Mouse (Mus musculus) forebrain, embryonic 13.5 days (tissue): ENCODE measurements around the gene Adcy5. TPM values are rescaled to one million over a fixed set of nuclear protein-coding genes. Genes with fewer than 3 reads are reported as not detected.

ENCODE experiments used
- ATAC-seq: fragments of 200-750 bp; cut with Nextera tagmentation; 2 replicates; pipeline ENCODE4 v1.8.0; 2017
- H3K27ac ChIP-seq: fragments of 300-500 bp; sonication (generic); 2 replicates; pipeline ENCODE4 v1.5.1; 2015; ENCODE audit warnings: inconsistent platforms, mild to moderate bottlenecking, moderate library complexity
- H3K27me3 ChIP-seq: fragments of 300-500 bp; sonication (generic); 2 replicates; pipeline ENCODE4 v1.6.1; 2015; ENCODE audit warnings: mild to moderate bottlenecking, inconsistent platforms
- H3K36me3 ChIP-seq: fragments of 300-500 bp; sonication (generic); 2 replicates; pipeline ENCODE4 v1.6.1; 2015; ENCODE audit warnings: mild to moderate bottlenecking, inconsistent platforms; ENCODE audit not compliant: poor library complexity, severe bottlenecking
- H3K4me1 ChIP-seq: fragments of 300-500 bp; sonication (generic); 2 replicates; pipeline ENCODE4 v1.6.1; 2015; ENCODE audit warnings: inconsistent platforms
- H3K4me2 ChIP-seq: fragments of 300-500 bp; sonication (generic); 2 replicates; pipeline ENCODE4 v1.6.1; 2015; ENCODE audit warnings: inconsistent platforms, mild to moderate bottlenecking, moderate library complexity
- H3K4me3 ChIP-seq: fragments of 300-500 bp; sonication (generic); 2 replicates; pipeline ENCODE4 v1.5.1; 2015; ENCODE audit warnings: mild to moderate bottlenecking, inconsistent platforms
- H3K9ac ChIP-seq: fragments of 300-500 bp; sonication (generic); 2 replicates; pipeline ENCODE4 v1.6.1; 2015; ENCODE audit warnings: mild to moderate bottlenecking, inconsistent platforms
- H3K9me3 ChIP-seq: fragments of 300-500 bp; sonication (generic); replicated peaks from 2 replicates; pipeline ENCODE4 v1.6.1; 2016; ENCODE audit warnings: inconsistent platforms
- WGBS: fragments of 180-500 bp; shearing (Covaris S2); methylation state at CpG from one replicate; pipeline ENCODE4 v1.1.7; 2015; 5-methylcytosine and 5-hydroxymethylcytosine counted together
- polyA plus RNA-seq: library from polyadenylated mRNA; unstranded; fragments of >200 nt; fragmentation: Nextera tagmentation; extraction: Ambion mirVana; gene quantifications from 2 replicates; pipeline ENCODE4 v1.2.1, GENCODE M21; 2015

Adcy5 gene
- polyA plus RNA-seq, 1 experiment from 2014 or later = 2.6 TPM

GRCm38 (mm10) chr16:35215498-35215897 is 60.8 kb downstream of the Adcy5 start:
- no peak overlapping the region for H3K4me2 ChIP-seq
- no peaks in the 10 kb centered on the region for H3K27me3 ChIP-seq
- WGBS = 58% methylated on average over 5 of the region's 5 CpGs
- no peak overlapping the region for H3K27ac ChIP-seq
- H3K9me3 ChIP-seq = no peaks in the 10 kb centered on the region
- no peaks in the 10 kb centered on the region for H3K36me3 ChIP-seq
- H3K4me3 ChIP-seq = no peak overlapping the region
- peaks cover 3% of the 10 kb centered on the region; the same call in 1 of the 2 replicates for H3K4me1 ChIP-seq
- peak; percentile 65; the same call in 1 of the 2 replicates for ATAC-seq
- no peak overlapping the region for H3K9ac ChIP-seq

GRCm38 (mm10) chr16:35216826-35217491 is 62.3 kb downstream of the Adcy5 start:
- Histone ChIP-seq H3K4me3 (no peak overlapping the region), H3K27me3 (no peaks in the 10 kb centered on the region), H3K36me3 (no peaks in the 10 kb centered on the region), H3K4me2 (no peak overlapping the region), H3K27ac (no peak overlapping the region), H3K9me3 (no peaks in the 10 kb centered on the region), H3K9ac (no peak overlapping the region), H3K4me1 (peaks cover 3% of the 10 kb centered on the region; the same call in 1 of the 2 replicates)
- 62% methylated on average over 6 of the region's 6 CpGs for WGBS
- ATAC-seq = no peak

GRCm38 (mm10) chr16:35220412-35220811 is 65.7 kb downstream of the Adcy5 start:
- Histone ChIP-seq H3K4me2 (no peak overlapping the region), H3K4me1 (peaks cover 10% of the 10 kb centered on the region; the same call in 1 of the 2 replicates), H3K27ac (no peak overlapping the region), H3K9ac (no peak overlapping the region), H3K9me3 (no peaks in the 10 kb centered on the region), H3K27me3 (no peaks in the 10 kb centered on the region), H3K4me3 (no peak overlapping the region), H3K36me3 (no peaks in the 10 kb centered on the region)
- no peak for ATAC-seq
- 85% methylated on average over 5 of the region's 5 CpGs for WGBS

- Histone ChIP-seq H3K4me2 (no peak overlapping the region), H3K4me1 (peaks cover 7% of the 10 kb centered on the region; the same call in 1 of the 2 replicates), H3K27me3 (no peaks in the 10 kb centered on the region), H3K9me3 (no peaks in the 10 kb centered on the region), H3K4me3 (no peak overlapping the region), H3K36me3 (no peaks in the 10 kb centered on the region), H3K9ac (no peak overlapping the region), H3K27ac (no peak overlapping the region)
- ATAC-seq = no peak
- 65% methylated on average over 4 of the region's 4 CpGs for WGBS
These were observed 66.9 kb downstream of the Adcy5 start for GRCm38 (mm10) chr16:35221581-35221980.

GRCm38 (mm10) chr16:35223930-35224329 is 69.3 kb downstream of the Adcy5 start:
- Histone ChIP-seq H3K4me3 (no peak overlapping the region), H3K9me3 (no peaks in the 10 kb centered on the region), H3K4me2 (no peak overlapping the region), H3K4me1 (0 out of 2 replicates have a peak, but pooled peaks cover 7% of the 10 kb centered on the region), H3K27ac (no peak overlapping the region), H3K9ac (no peak overlapping the region), H3K27me3 (no peaks in the 10 kb centered on the region), H3K36me3 (no peaks in the 10 kb centered on the region)
- 83% methylated on average over 4 of the region's 4 CpGs for WGBS
- ATAC-seq = 0 out of 2 replicates have a peak, but pooled peaks have one; percentile 57

GRCm38 (mm10) chr16:35224716-35225115 is 70.0 kb downstream of the Adcy5 start:
- H3K4me3 ChIP-seq = no peak overlapping the region
- H3K36me3 ChIP-seq = no peaks in the 10 kb centered on the region
- H3K27ac ChIP-seq = no peak overlapping the region
- no peak overlapping the region for H3K4me2 ChIP-seq
- no peak overlapping the region for H3K9ac ChIP-seq
- no peak for ATAC-seq
- no peaks in the 10 kb centered on the region for H3K9me3 ChIP-seq
- 89% methylated on average over 14 of the region's 14 CpGs for WGBS
- H3K4me1 ChIP-seq = peaks cover 10% of the 10 kb centered on the region; the same call in 1 of the 2 replicates
- no peaks in the 10 kb centered on the region for H3K27me3 ChIP-seq

GRCm38 (mm10) chr16:35229582-35229981 is 74.9 kb downstream of the Adcy5 start:
- H3K4me2 ChIP-seq = no peak overlapping the region
- H3K9ac ChIP-seq = no peak overlapping the region
- H3K4me3 ChIP-seq = no peak overlapping the region
- H3K36me3 ChIP-seq = no peaks in the 10 kb centered on the region
- H3K9me3 ChIP-seq = no peaks in the 10 kb centered on the region
- H3K27me3 ChIP-seq = no peaks in the 10 kb centered on the region
- H3K4me1 ChIP-seq = peaks cover 16% of the 10 kb centered on the region
- 0 out of 2 replicates have a peak, but pooled peaks have one; percentile 50 for ATAC-seq
- no peak overlapping the region for H3K27ac ChIP-seq
- 53% methylated on average over 11 of the region's 11 CpGs for WGBS

GRCm38 (mm10) chr16:35232153-35232750 is 77.6 kb downstream of the Adcy5 start:
- no peak for ATAC-seq
- Histone ChIP-seq H3K27me3 (no peaks in the 10 kb centered on the region), H3K27ac (no peak overlapping the region), H3K9ac (no peak overlapping the region), H3K4me1 (peaks cover 16% of the 10 kb centered on the region), H3K4me3 (no peak overlapping the region), H3K4me2 (no peak overlapping the region), H3K36me3 (no peaks in the 10 kb centered on the region), H3K9me3 (no peaks in the 10 kb centered on the region)
- 31% methylated on average over 14 of the region's 14 CpGs for WGBS

GRCm38 (mm10) chr16:35233329-35233728 is 78.7 kb downstream of the Adcy5 start:
- H3K27ac ChIP-seq = no peak overlapping the region
- WGBS = 82% methylated on average over 4 of the region's 4 CpGs
- H3K27me3 ChIP-seq = no peaks in the 10 kb centered on the region
- no peak overlapping the region for H3K4me3 ChIP-seq
- no peak for ATAC-seq
- no peaks in the 10 kb centered on the region for H3K36me3 ChIP-seq
- H3K9ac ChIP-seq = no peak overlapping the region
- H3K9me3 ChIP-seq = no peaks in the 10 kb centered on the region
- peaks cover 16% of the 10 kb centered on the region for H3K4me1 ChIP-seq
- H3K4me2 ChIP-seq = no peak overlapping the region

GRCm38 (mm10) chr16:35237091-35237490 is 82.4 kb downstream of the Adcy5 start:
- no peaks in the 10 kb centered on the region for H3K9me3 ChIP-seq
- H3K36me3 ChIP-seq = no peaks in the 10 kb centered on the region
- no peak overlapping the region for H3K27ac ChIP-seq
- no peaks in the 10 kb centered on the region for H3K27me3 ChIP-seq
- H3K9ac ChIP-seq = no peak overlapping the region
- ATAC-seq = no peak
- H3K4me2 ChIP-seq = no peak overlapping the region
- 73% methylated on average over 7 of the region's 7 CpGs for WGBS
- H3K4me3 ChIP-seq = no peak overlapping the region
- H3K4me1 ChIP-seq = peaks cover 7% of the 10 kb centered on the region

GRCm38 (mm10) chr16:35239318-35239965 is 84.8 kb downstream of the Adcy5 start:
- ATAC-seq = no peak
- H3K36me3 ChIP-seq = no peaks in the 10 kb centered on the region
- no peak overlapping the region for H3K4me2 ChIP-seq
- H3K27ac ChIP-seq = no peak overlapping the region
- H3K9ac ChIP-seq = no peak overlapping the region
- H3K4me3 ChIP-seq = no peak overlapping the region
- H3K9me3 ChIP-seq = no peaks in the 10 kb centered on the region
- WGBS = 53% methylated on average over 12 of the region's 12 CpGs
- H3K27me3 ChIP-seq = no peaks in the 10 kb centered on the region
- no peaks in the 10 kb centered on the region for H3K4me1 ChIP-seq

- H3K36me3 ChIP-seq = no peaks in the 10 kb centered on the region
- WGBS = 81% methylated on average over 4 of the region's 4 CpGs
- H3K4me2 ChIP-seq = no peak overlapping the region
- H3K27me3 ChIP-seq = no peaks in the 10 kb centered on the region
- ATAC-seq = no peak
- H3K4me1 ChIP-seq = no peaks in the 10 kb centered on the region
- no peaks in the 10 kb centered on the region for H3K9me3 ChIP-seq
- H3K9ac ChIP-seq = no peak overlapping the region
- H3K27ac ChIP-seq = no peak overlapping the region
- H3K4me3 ChIP-seq = no peak overlapping the region
These were observed 85.5 kb downstream of the Adcy5 start for GRCm38 (mm10) chr16:35239966-35240730.
